Mouse (Mus musculus) heart, postnatal 36 days (tissue): ENCODE measurements around the gene Cdnf. TPM values are rescaled to one million over a fixed set of nuclear protein-coding genes. Genes with fewer than 3 reads are reported as not detected.

Experiments used
- DNase-seq, 2 experiments: peaks; one replicate each; pipeline ENCODE4 v3.0.0; 2021 to 2022
- intact Hi-C: fragments of 180-260 bp; cut with DNase I; formaldehyde crosslinking; loops from one replicate; pipeline ENCODE4 v1.15.1; 2025
- total RNA-seq, 2 experiments: library from RNA; stranded (reverse); gene quantifications; 2 replicates each; pipeline ENCODE4 v1.2.3; 2021

The Cdnf gene
- total RNA-seq, 2 experiments from 2014 or later = 27.6 to 28.1 TPM

- intact Hi-C loops = no loop called here
These were observed 62.3 kb downstream of the Cdnf start for GRCm38 (mm10) chr2:3575140-3575539.

More at GRCm38 (mm10) chr2:3575140-3575539, 62.3 kb downstream of the Cdnf start:
- DNase-seq = no peak

Other genes with a start within 250 kb of the Cdnf start
- 10 to 100 TPM in 1 of 2 experiments, 1 to 10 TPM in 1; 9.1 to 10.7 TPM for gene Nmt2, start 228.8 kb upstream of the Cdnf start, total RNA-seq
- 1 to 10 TPM; 3.7 to 7.4 TPM for gene Rpp38, start 180.4 kb upstream of the Cdnf start, total RNA-seq
- gene Acbd7, start 176.9 kb upstream of the Cdnf start, total RNA-seq = 1 to 10 TPM in 1 of 2 experiments, not detected in 1; 1.2 TPM
- not detected for gene Olah, start 115.8 kb upstream of the Cdnf start, total RNA-seq
- 1 to 10 TPM; 2.4 to 2.7 TPM for gene Meig1, start 90.4 kb upstream of the Cdnf start, total RNA-seq
- 1 to 10 TPM; 3.3 to 5.3 TPM for gene Dclre1c, start 88.9 kb upstream of the Cdnf start, total RNA-seq
- under 1 TPM; 0.60 to 0.78 TPM for gene Suv39h2, start 38.0 kb upstream of the Cdnf start, total RNA-seq
- gene Gm45902, start 240 bp upstream of the Cdnf start, total RNA-seq = 1 to 10 TPM in 1 of 2 experiments, under 1 TPM in 1; 0.87 to 1.3 TPM
- 10 to 100 TPM; 22.9 to 24.8 TPM for gene Hspa14, start 216 bp upstream of the Cdnf start, total RNA-seq
- 1 to 10 TPM; 6.7 to 7.5 TPM for gene Fam107b, start 57.5 kb downstream of the Cdnf start, total RNA-seq